Mouse (Mus musculus) layer of hippocampus, postnatal 10 days (tissue): Measurements from ENCODE around the gene Tmem256. TPM values are rescaled to one million over a fixed set of nuclear protein-coding genes. Genes with fewer than 3 reads are reported as not detected.

ENCODE experiments used
- DNase-seq, 2 experiments: peaks; one replicate each; pipeline ENCODE4 v3.0.0; 2021; ENCODE audit warnings: low spot score in 2 of 2
- total RNA-seq, 2 experiments: library from RNA; stranded (reverse); gene quantifications; 2 replicates each; pipeline ENCODE4 v1.2.3; 2021

The Tmem256 gene
- total RNA-seq, 2 experiments from 2014 or later, result 148 to 153 TPM

DNA sequence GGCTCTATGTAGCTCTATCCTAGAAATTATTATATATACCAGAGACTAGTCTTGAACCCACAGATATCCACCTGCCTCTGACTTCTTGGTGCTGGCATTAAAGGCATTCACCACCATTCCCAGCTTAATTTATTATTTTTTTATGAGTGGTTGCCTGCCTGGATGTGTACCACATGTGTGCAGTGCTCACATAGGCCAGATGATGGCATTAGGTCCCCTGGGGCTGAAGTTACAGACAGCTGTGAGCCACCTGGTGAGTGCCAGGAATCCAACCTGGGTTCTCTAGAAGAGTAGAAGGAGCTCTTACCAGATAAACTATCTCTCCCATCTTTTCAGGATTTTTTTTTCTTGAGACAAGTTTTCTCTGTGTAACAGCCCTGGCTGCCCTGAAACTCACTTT is 28.0 kb upstream of the Tmem256 start:
- no peak for DNase-seq

GRCm38 (mm10) chr11:69815155-69815554 is 23.2 kb upstream of the Tmem256 start, which contains the start of gene Gm39566:
TSS of gene Gm39566 (minus strand) at chr11:69815298.
- no peak for DNase-seq

DNA sequence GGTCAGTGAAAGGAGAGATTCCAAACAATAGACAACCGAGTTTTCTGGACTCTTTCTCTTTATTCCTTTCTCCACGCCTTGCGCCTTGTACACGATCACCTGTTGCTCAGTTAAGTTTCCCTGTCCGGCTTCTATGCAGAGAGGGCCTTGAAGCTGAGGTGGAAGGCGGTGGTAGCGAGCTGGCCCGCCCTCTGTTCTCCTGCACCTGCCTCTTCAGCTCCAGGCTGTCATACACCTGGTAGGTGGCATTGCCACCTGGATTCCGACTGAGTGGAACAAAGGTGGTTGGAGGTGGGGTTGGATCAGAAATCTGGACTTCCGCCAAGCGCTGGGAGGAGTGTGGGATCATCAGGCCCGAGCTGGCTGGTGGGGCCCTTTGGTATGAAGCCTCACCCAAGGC is 21.8 kb upstream of the Tmem256 start:
- no peak for DNase-seq

DNA sequence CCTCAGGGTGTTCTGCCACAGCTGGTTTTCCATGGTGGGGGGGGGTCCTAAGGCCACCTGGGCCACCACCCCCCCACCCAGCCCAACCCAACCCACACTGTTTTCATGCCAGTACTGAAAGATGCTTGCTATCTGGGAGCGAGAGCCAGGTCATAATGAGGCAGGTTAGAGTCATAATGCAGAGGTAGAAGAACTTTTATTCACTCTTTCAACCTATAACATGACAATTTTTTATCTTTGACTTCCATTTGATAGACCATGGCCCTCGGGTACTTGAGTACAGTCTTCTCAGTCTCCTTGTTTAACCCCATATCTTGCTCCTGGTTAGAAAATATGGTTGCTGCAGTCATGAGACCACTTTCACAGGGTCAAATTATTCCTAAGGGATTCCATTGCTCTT is 19.9 kb upstream of the Tmem256 start, which contains the start of gene Spem2:
Gene Spem2 (minus strand): TSS at position 101 of the 400 bp plus-strand sequence.
- DNase-seq, result no peak

- no peak for DNase-seq
These were observed 19.4 kb upstream of the Tmem256 start for GRCm38 (mm10) chr11:69818871-69819270.

DNA sequence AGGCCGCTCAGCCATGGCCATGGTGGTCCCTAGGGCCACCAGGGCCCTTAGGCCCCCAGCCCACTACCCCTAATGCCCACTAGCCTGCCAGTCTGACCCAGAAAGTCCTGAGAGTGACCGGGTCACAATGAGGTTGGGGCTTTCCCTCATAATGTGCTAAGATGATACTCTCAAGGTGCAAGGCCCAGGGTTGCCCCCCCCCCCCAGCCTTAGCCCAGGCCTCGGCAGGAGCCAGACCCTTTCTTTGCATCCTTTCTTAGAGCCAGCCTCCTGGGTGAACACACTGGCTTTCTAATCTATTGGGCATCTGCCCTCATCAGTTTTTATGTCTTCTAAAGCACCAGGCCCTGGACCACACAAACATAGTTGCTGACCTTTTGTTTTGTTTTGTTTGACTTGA is 16.2 kb upstream of the Tmem256 start, which contains the start of gene Spem1:
Gene Spem1 (minus strand): TSS at position 101 of the 400 bp plus-strand sequence.
- DNase-seq, result no peak

DNA sequence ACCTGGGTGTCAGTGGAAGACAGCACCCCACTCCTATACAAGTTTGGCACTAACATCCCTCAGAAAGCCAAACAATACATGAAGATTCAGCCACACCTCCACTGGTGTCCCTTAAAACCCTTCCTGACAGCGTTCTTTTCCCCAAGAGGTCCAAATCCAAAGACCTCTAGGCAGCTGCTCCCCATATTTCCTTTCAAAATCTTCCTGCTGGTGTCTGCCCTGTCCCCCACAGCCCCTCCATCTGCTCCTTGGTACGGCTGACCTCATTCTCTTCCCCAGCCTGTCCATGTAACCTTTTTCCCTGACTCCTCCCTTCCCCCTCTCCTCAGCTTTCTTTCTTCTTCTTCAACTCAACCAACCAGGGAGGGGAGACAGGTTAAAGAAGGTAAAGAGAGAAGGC is 14.9 kb upstream of the Tmem256 start:
- no peak for DNase-seq

GRCm38 (mm10) chr11:69828832-69829231 is 9.5 kb upstream of the Tmem256 start:
- DNase-seq, result no peak

GRCm38 (mm10) chr11:69833554-69833953 is 4.8 kb upstream of the Tmem256 start:
- no peak for DNase-seq

DNA sequence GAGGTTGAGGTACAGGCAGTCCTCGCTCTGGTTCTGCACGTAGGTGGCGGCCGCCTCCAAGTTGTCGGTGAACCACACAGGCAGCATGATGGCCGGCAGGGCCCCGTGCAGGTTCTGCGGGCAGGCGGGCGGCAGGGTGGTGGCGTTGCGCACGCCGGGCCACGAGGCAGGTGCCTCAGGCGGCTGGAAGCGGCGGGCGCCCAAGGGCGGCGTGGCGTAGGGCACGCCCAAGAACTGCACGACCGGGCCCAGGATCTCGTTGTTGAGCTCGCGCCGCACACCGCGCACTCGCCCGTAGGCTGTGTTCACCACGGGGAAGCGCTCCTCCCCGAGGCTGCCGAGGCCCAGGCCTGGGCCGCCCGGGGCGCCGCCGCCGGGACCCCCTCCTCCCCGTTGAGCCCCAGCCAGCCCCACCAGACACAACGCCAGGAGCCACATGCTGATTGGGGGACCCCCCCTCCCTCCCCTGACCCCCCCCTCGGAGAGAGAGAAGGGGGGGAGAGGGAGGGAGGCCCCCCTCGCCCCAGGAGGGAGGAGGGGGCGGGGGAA is 4.2 kb upstream of the Tmem256 start:
- peak in 1 of 2 experiments; percentile 44 for DNase-seq

DNA sequence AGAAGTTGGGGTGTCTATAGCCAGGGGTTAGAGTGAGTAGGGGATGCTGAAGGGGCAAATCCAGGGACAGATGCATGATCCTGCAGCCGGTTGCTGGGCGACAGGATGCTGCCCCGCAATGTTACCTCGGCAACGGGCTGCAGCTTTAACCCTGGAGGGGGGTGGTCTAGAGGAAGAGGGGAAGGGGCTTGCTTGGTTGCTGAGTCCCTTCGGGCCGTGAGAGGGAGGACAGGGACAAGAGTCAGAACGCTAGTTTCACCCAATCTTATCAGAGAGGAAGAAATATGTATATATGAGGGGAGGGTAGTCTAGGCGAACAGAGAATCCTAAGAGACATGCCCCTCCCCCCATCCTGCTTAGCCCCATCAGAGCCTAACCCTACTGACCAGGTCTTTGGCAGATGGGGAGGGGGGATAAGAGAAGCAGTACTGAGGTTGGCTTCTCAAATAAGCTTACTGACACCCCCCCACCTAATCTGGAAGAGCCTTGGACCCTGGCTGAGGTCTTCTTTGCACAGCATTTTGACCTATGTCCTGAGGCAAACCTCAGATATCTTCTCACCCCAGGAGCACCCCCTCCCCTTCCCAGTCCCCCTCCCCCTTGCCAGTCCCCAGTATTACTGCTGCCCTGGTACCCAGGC is 2.9 kb upstream of the Tmem256 start:
- peak in 1 of 2 experiments; percentile 33 for DNase-seq

GRCm38 (mm10) chr11:69835966-69836335 is 2.4 kb upstream of the Tmem256 start:
- DNase-seq, result no peak

DNA sequence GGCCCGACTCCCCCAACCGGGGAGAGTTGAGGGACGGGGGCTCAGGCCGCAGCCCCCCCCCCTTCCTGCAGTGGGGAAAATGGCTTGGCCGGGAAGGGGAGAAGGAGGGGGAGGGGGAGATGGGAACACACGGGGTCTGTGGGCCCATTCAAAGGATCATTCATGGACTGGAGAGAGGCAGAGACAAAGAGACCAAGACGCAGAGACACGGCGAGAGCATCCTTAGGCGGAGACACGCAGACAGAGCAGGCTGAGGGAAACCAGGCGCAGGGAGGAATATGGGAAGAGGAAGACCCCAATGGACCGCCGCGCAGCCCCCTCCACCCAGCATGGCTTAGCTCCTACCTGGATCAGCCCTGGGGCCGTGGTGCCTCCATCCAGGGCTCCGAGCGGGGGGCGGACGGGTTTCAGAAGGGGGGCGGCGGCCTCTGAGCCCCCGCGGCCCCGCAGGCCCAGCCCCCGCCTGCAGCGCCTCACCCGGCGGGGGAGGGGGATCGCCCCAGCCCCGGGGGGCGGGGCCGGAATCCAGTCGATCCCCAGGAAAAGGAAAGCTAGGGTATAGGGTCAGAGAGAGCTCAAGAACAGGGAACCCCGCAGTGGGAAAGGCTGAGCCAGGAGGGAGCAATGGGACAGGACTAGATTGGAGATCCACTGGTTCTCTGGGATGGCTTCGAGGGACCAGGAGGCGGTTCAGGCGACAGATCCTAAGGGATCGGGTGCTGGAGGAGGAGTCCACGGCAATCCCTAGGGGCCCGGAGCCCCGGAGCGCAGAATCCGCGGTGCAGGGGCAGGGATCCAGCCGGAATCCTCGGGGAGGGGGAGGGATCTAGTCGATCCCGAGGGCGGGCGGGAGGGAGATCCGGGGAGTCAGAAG is 1.4 kb upstream of the Tmem256 start:
- DNase-seq, result peak; percentile 49 to 68

DNA sequence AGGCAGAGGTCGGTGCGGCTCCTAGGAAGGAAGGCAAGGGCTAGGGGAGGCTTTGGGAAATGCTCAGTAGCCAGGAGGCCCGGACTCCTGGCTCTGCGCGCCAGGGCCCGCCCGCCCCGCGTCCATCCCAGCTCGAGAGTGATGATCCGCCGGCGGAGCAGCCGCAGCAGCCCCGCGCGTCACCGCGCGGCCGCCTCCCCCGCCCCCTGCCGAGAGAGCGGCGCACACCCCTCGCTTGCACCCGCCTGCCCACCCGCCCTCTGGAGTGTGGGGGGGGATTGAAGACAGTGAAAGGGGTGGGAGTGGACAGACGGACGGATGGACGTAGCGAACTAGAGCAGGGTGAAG is 736 bp upstream of the Tmem256 start, which contains the start of gene Nlgn2:
Gene Nlgn2 (minus strand): TSS at position 181 of the 348 bp plus-strand sequence.
- no peak for DNase-seq

GRCm38 (mm10) chr11:69838714-69839104 is 395 bp downstream of the Tmem256 start:
- DNase-seq, result no peak

GRCm38 (mm10) chr11:69846198-69846680 is 7.9 kb downstream of the Tmem256 start, which contains the start of gene Plscr3:
TSS of gene Plscr3 (plus strand) at chr11:69846376.
- DNase-seq, result peak; percentile 89 to 95

DNA sequence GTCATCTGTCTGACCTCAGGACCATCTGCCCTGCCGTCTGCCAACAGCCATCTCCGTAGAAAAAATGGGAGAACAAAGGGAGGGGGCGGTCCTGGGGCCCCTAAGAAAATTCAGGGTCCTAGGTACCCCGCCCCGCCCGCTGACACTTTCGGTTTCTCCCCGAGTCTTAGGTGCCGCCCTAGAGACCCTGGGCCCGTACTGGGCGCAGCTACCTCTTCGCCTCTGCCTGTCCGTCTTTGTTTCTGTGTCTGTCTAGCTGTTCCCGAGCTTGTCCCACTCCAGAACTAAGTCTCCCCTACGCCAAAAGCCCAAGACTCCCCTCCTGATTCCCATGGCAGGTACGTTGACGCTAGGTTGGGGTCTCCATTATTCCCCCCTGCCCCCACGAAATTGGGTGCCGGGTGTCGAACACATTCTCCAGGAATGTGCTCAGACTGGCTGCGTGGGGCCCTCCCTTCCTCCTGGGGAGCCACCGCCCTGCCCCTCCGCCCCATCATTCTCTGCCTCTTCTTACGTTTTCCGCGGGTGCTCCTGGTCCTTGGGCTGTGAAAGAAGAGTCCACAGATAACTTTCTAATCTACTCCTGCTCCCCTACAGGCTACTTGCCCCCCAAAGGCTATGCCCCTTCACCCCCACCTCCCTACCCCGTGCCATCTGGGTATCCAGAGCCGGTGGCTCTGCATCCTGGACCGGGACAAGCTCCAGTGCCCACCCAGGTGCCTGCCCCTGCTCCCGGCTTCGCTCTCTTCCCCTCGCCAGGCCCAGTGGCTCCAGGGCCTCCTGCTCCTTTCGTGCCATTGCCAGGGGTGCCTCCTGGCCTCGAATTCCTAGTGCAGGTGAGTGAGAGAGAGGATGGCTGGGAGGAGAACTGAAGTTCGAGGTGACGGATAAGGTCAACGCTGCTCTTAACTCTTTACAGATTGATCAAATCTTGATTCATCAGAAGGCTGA is 8.7 kb downstream of the Tmem256 start:
- DNase-seq, result peak in 1 of 2 experiments; percentile 37

DNA sequence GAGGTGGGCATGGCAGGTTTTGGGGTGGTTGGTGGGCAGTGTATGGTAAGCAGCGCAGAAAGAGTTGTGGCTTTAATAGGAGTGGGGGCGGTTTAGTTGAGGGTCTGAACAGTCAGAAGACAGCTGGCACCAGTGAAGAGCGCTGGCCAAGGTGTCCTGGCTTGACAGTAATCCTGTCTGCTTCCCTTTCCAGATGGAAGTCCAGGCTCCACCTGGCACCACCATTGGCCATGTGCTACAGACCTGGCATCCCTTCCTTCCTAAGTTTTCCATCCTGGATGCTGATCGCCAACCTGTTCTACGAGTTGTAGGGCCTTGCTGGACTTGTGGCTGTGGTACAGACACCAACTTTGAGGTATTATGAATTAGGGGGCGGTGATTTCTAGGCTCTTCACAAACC is 9.7 kb downstream of the Tmem256 start:
- no peak for DNase-seq

DNA sequence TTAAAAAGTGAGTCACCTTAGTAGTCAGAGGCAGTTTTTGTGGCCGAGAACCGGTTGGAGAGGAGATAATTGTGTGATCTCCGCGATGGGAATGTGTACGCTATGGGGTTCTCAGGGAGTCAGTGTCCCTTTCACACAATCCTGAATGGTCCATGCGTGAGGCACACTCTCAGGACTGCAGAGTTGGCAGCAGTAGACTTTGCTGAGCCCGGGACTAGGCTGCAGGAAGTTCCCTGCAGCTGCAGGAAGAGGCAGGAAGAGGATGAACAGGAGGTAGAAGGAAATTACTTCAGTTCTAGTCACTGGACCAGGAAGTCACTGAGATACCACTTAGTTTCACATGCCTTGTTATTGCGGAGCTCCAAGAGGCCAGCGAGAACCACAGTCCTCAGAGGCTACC is 10.8 kb downstream of the Tmem256 start:
- DNase-seq, result no peak

DNA sequence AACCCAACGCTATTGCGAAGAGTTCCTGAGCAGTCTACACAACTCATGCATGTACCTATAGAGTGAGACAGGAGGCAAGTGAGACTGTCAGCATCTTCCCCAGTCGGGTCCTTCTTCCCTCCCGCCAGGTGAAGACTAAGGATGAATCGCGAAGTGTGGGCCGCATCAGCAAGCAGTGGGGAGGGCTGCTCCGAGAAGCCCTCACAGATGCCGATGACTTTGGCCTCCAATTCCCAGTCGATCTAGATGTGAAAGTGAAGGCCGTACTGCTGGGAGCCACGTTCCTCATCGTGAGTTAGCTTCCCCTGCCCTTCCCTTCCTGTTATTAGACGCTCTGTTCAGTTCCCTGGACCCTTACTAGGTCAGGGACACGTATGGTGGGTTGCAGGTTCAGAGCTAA is 11.6 kb downstream of the Tmem256 start:
- DNase-seq, result no peak

DNA sequence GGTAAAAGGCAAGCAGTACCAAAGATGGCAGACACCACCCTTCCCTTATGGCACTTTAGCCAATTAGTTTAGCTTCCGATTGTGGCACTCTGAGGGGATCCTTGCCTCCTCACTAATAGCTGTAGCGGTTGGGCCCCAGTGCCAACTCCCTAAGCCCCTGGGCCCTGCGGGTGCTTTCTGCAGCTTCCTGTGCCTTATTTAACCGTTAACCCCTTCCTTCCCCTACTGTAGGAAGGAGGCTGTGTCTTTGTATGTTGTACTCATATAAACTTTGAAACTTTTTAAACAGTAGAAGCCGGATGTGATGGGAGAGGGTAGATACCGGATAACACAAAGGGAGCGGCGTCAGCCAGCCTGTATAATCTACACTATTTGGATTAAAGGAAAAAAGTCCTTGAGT is 12.4 kb downstream of the Tmem256 start:
- no peak for DNase-seq
